Mouse (Mus musculus) adrenal gland, postnatal 25 days (tissue): ENCODE measurements around the gene Olfr1358. TPM values are rescaled to one million over a fixed set of nuclear protein-coding genes. Genes with fewer than 3 reads are reported as not detected.

Experiments used
- microRNA-seq, 2 experiments: library from miRNA; unstranded; fragments of <30 nt; microRNA quantifications; one replicate each; pipeline ENCODE4 v1.2.0; 2021
- total RNA-seq: library from RNA; stranded (reverse); gene quantifications from 2 replicates; pipeline ENCODE4 v1.2.3, GENCODE M21; 2021

The Olfr1358 gene
- total RNA-seq, 1 experiment from 2014 or later, result not detected

Small RNAs within 50 kb of the gene (microRNA-seq; reads per million reads assigned to microRNA genes)
- gene Gm27541, result 0 reads per million in 2 experiments

Other genes with a start within 250 kb of the Olfr1358 start
- gene Agpat3, start 164.9 kb upstream of the Olfr1358 start, total RNA-seq, result 334 and 362 TPM in 2 replicates
- 228 and 255 TPM in 2 replicates for gene Rrp1, start 104.4 kb upstream of the Olfr1358 start, total RNA-seq
- gene Cstb, start 91.8 kb upstream of the Olfr1358 start, total RNA-seq, result 257 and 265 TPM in 2 replicates
- 23.2 and 24.1 TPM in 2 replicates for gene Pdxk, start 52.5 kb upstream of the Olfr1358 start, total RNA-seq
- gene Ilvbl, start 56.9 kb downstream of the Olfr1358 start, total RNA-seq, result 50.5 and 51.8 TPM in 2 replicates
- 42.4 and 46.9 TPM in 2 replicates for gene Syde1, start 74.5 kb downstream of the Olfr1358 start, total RNA-seq
- gene Olfr1357, start 100.6 kb downstream of the Olfr1358 start, total RNA-seq, result not detected in 2 replicates
- not detected in 2 replicates for gene Casp14, start 200.9 kb downstream of the Olfr1358 start, total RNA-seq
- not detected in 2 replicates for gene Ccdc105, start 235.6 kb downstream of the Olfr1358 start, total RNA-seq